Mouse (Mus musculus) bone marrow, adult 2 months (tissue): ENCODE measurements at regions not wholly inside any gene's neighbourhood (a gene's known extent, or its start where the extent isn't known, plus 50 kb on each side); places are given as distances from the start of the nearest gene placed in this dataset.

Source experiments
- CTCF ChIP-seq: fragments of 200-500 bp; IDR thresholded peaks from 2 replicates; pipeline ENCODE4 v1.5.1; 2011; ENCODE audit warnings: low read length, control low read depth; ENCODE audit not compliant: control insufficient read depth, insufficient read depth
- POLR2A ChIP-seq: fragments of 200-500 bp; IDR thresholded peaks from 2 replicates; pipeline ENCODE4 v1.6.1; 2011; ENCODE audit warnings: low read depth, mild to moderate bottlenecking, control low read depth, low read length, borderline replicate concordance; ENCODE audit not compliant: control insufficient read depth

DNA sequence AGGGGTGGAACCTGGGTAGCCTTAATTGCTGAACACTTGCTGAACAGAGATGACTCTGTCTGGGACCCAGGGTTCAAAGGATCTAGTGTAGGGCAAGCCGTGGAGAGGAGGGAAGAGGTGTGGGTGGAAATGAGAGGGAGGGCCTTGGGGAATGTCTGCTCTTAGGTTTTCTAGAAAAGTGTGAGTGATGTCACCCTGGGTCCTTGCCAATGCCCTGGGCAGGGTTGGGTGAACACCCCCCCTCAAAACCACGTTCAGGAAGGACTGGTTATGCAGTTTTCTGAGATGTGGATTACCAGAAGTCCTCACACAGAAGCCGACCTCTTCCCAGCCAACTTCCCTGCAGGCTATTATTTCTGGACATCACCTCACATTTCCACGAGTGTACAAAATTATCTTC is 252.4 kb upstream of the Habp2 start:
- TF ChIP-seq CTCF (no peak), POLR2A (no peak)
